Mouse (Mus musculus) adrenal gland, postnatal 36 days (tissue): ENCODE results near the gene Asb6. TPM values are rescaled to one million over a fixed set of nuclear protein-coding genes. Genes with fewer than 3 reads are reported as not detected.

ENCODE experiments used
- DNase-seq, 2 experiments: peaks; one replicate each; pipeline ENCODE4 v3.0.0; 2021; ENCODE audit warnings: mixed read lengths in 1 of 2
- total RNA-seq, 2 experiments: library from RNA; stranded (reverse); gene quantifications; 2 replicates each; pipeline ENCODE4 v1.2.3; 2021

Asb6 gene
- total RNA-seq, 2 experiments from 2014 or later: 23.9 to 27.0 TPM

DNA sequence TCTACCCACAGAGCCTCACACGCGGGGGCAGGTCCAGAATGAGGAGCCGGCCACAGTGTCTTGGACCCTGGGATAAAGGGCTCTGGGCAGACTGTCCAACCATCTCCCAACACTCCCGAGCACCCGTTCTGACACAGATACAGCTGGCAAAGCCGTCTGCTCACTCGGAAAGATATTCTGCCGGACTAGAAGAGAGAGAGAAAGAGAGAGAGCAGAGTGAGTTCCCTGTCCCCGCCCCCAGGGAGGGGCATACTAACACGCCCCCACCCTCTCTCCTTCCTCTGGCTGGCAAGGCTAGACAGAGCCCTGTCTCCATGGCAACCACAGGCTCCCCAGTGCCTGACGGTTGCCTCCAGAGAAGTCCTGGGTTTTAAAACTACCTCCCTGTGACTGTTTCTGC lies 33.8 kb downstream of the Asb6 start:
- peak; percentile 89 to 94 for DNase-seq

DNA sequence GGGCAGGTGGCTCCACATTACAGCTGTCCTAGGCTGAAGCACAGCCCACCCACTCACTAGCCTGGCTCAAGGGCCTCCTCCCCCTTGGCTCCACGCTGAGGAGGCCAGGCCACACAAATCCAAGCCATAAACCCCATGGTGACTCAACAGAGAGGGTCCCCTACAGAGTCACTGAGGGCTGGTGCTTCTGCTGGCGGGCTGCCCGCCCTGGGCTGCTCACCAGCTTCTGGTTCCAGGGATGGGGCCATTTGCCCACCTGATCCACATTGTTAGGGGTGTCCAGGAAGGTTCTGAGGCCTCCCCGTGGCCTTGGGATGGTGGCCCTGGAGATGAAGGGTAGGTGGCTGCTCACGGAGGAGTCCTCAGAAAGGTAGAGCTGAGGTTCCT lies 34.3 kb downstream of the Asb6 start:
- DNase-seq: no peak

DNA sequence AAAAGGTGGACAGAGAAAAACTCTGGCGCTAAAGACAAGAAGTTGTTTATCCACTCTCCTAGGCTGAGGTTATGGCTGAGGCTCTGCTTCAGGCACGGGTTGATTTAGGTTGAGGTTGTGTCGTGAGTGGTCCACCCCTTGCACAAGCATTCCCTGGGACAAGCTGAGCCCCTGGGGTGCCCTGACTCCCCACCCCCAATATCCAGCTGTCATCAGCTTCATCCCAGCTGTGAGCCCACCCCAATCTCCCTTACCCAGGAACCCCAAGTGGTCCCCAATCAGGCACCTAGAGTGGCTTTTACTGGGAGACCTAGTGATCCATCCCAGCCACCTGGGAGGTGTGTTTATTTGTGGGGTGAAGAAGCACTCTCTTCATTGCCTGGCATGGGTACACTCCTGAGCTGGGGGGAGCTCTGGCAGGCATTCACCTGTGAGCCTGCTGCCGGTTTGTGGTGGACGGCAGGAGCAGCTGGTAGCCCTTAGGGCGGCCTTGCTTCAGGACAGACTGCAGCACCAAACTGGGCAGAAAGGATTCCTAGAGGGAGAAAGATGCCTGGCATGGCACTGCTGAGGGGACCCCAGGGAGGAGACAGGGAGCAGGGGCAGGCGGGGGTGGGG lies 34.8 kb downstream of the Asb6 start:
- no peak for DNase-seq

DNA sequence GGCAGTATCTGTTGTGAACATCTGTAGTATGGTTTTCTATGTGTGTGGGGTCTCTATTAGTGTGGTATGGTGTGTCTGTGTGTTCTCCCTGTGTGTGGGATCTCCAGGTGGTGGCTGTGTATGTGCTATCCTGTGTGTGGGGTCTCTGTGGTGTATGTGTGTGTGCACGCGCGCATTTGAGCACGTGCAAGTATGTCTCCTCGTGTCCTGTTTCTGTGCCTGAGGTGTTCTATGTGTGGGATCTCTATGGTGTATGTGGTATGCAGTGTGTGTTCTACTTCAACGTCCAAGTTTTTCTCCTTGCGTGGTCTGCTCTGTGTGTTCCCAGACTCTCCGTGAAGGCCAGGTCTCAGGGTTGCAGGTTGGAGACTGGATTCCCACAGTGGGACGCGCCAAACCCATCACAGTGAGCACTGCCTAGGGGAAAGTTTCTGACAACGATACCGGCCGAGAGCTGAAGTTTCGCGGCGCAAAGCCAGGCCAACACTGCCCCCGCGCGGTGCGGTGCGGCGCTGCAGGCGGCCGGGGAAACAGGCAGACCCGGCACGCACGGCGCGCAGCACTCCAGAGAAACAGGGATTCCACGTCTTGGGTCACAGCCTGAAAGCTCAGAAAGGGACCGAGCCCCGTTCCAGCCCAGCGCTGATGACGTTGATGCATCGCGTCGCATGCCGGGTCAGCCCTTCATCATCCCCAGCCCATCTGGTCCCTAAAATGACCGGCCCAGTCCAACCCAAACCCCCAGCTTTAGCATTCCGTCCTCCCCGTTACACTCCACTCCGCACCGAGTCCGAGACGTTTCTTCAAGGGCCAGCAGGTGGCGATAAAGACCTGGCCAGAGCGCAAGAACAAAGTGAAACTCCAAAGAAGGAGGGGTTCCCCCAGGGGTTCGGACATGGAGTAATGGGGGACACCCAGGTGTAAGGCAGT lies 35.7 kb downstream of the Asb6 start:
- DNase-seq: peak; percentile 95 to 96

DNA sequence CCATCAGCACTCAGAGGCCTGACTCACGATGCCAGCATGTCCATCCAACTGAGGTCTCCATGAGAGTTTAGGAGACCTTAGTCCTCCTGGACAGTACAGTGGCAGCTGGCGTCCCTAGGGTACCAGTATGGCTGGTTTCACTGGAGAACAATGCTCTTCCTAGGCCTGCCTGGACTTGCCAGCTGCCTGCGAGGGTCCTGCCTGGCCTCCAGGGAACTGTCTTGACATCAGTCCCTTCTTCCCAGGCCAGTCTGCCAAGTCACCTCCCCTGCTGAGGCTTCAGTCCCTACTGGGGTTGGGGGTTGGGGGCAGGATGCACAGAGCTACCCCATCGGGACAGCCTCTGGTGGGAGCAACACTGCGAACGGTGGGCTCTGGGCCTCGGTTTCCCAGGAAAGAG lies 38.1 kb downstream of the Asb6 start:
- DNase-seq: no peak

DNA sequence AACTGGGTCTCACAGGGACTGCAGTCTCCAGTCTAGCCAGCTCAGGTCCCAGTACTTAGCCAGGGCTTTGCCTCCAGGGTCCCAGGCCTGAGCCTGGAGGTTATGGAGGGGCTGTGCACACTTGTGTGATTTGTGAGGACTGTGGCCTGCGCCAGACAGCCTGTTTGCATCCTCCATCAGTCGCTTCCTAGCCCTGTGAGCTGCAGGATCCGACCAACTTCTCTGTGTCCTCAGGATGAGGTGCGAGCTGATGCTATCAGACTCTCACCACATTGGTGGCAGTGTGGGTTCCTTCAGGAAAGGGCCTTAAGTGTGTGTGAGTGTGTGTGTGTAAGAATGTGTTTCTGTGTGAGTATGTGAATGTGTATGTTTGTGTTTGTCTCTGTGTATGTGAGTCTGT lies 42.7 kb downstream of the Asb6 start:
- DNase-seq: no peak

DNA sequence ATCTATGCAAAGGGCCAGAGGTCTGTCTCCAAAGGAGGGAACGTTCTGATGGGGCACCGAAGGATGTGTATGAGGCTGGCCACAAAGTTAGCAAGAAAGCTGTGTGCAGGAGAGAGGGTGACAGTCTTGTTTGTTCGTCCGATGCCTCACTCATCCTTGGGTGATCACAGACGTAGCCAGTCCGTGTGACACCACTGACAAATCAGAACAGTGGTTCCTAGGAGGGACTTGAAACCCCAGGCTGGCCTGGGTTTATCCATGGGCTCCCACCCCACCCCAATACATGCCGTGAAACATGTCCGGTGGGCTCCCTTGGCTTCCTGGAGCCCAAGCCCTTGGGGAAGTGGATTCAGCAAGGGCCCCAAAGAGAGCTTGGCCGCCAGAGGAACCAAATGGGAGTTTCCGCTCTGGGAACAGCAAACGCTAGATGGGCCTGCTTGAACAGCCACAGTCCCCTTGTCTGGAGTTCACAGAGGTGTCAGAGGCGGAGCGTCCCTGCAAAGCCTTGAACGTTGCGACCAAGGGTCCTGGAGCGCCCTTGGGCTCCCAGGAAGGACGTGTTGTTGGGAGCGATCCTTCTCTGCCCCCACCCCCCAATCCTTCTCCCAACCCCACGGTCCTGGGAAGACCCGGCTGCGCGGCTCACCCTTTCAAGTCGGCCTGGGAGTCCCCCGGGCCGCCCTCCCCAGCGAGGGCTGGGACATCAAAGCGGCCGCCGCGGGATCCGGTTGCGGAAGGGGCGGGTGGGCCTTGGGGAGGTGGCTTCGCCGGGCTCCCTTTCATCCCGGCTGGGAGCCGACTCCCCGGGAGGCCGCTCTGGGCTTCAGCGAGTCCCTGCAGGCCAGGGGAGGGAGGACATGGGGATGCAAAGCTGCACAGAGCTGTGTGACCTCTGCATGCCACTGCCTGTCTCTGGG lies 45.8 kb downstream of the Asb6 start:
- peak; percentile 82 to 87 for DNase-seq

DNA sequence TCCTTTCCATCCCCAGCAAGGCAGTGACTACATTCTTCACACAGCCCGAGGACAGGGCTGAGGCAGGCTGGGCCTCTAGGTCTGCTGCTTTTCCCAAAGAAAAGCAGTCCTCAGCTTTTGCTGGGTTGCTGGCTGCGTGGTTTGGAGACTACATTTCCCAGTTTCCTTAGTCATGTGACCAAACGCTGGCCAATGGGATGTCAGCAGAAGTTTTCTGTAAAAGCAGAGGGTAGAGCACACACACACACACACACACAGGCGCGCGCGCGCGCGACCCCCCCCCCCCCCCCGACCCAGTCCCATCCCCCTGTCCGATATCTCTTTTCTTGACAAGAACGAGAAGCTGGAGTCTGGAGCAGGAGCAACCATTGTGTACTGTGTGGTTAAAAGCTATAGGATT lies 46.8 kb downstream of the Asb6 start:
- peak; percentile 82 to 85 for DNase-seq

DNA sequence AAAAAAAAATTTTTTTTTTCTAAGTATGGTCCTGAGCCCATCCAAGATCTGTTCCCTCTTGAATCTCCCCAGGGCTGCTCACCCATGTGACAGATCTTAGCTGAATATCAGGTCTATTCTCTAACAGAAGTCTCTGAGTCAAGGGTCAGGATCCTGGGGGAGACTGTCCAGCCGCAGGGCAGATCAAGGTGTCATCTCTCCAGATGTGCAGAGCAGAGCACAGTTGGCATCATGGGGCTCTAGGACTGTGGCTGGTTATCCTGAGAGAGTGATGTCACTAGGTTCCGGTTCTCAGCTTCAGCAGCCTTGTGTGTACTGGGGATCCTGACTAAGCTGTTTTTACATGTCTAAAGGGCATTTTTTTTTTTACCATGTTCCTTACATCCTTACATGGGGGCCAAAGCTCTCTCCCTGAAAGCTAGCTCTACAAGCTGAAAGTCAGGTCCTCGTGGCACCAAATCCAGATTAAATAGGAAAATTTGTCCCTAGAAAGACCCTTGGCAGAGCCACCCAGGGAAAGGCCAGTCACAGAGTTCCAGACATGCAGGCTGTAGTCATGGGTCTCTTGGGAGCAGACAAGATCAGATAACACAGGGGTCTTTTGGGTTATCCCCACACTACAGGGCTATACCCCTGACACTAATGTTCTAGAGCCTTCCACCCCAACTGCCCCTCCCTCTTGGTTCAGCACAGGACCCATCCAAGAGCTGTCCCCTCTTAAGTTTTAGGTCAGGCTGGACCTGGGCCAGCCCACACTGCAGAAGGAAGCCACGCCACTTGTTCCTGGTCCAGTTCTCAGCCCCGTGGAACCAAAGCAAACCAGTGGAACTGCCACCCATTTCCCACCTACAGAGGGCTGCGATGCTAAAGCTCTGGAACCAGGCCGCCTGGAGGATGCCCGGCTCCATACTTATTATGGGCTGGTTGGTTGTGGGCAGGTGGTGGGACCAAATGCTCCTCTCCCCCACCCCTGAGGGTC lies 47.5 kb downstream of the Asb6 start:
- DNase-seq: no peak

DNA sequence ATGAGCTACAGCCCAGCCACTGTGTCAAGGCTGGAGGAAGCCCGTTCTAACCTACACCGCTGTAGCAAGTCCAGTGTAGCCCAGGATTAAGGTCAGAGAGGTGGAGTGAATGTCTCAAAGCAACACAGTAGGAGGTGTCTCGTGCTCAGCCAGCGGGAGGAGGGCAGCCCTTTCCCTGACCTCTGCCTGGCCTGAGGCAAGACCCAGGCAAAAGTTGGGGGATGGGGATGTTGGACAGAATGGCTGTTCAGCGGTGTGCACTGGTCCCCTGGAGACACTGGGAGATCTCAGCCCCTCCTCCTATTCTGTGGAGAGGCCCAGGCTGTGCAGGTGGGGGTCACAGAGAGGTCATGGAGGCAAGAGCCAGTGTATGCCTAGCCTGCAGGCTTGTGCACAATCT lies 50.9 kb downstream of the Asb6 start:
- DNase-seq: peak in 1 of 2 experiments; percentile 34

DNA sequence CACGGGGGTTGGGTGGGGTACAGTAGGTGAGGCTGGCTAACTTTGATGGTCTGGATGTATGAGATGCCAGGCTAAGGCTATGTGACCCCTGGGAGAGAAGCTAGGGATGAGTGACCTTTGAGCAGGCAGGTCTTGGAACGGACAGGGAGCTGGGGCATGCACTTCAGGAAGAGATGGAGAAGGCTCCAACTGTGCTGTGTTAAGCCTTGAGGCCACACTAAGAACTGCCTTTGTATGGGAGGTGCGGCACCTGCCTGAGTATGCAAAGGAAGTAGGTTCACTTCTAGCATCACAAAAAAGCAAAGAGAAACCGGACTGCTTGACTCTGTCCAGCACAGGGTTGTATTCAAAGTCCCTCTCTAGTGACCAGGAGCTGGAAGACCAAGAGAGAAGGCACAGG lies 51.9 kb downstream of the Asb6 start:
- DNase-seq: no peak

DNA sequence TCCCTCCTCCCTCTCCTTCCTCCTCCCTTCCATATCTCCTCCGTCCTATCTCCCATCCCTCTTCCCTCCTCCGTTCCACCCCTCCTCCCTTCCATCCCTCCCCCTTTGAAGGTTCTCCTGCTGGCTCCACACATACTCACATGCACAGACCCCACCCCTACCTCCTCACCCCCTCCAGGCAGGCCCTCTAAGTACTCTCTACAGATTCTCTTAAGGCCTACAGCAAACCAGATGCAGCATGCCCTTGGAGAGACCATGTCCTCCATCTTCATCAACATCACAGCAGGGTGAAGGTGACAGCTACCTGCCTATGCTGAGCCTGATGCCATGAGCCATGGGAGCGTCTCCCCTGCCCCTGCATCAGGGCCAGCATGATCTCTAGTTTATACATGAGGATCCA lies 52.9 kb downstream of the Asb6 start:
- no peak for DNase-seq

DNA sequence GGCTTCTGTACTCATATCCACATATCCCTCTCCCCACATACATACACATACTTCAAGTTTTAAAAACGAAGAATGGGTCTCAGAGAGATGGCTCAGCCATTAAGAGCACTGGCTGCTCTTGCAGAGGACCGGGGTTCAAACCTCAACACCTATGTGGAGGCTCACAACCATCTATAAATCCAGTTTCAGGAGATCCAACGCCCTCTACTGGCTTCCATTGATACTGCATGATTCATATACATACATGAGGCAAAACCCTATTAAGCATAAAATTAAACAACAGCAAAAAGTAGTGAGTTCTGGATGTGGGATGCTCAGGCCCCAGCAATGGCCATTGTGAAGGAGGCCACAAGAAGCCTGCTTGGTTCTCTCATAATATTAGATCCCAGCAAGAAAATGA lies 54.2 kb downstream of the Asb6 start:
- DNase-seq: no peak

DNA sequence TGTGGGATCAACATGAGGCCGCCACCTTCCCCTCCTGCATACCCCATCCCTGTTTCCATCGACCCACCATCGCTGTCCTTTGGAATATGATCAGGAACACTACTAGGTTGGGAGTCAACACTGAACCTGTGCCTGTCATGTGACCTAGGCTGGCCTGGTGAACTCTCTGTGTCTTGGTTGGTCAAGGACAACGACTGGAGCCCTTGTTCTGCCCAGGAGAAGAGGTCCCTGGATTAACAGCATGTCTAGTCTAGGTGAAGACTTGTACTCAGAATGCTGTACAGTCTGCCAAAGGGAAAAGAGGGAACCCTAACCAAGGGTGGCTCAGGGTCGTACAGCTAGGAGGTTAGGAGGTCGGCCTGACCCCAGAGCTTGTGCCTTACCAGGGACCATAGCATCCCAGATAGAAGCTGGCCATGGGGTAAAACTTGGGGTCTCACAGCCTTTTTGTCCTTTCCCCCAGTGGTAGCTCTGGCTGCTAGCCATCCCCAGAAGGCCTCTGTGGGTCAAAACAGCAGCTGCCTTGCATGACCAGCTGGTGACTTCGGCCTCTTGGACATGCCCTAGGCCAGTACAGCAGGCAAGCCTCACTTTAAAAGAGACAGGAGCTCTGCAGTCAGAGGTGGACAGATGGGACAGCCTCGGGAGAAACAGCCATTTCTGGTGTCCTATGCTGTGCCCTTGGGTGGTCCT lies 56.7 kb downstream of the Asb6 start:
- DNase-seq: no peak

Other genes with a start within 250 kb of the Asb6 start
- 1 to 10 TPM in 1 of 2 experiments, under 1 TPM in 1; 0.40 to 2.1 TPM for gene Cstad, start 235.3 kb downstream of the Asb6 start, total RNA-seq
- 1 to 10 TPM in 1 of 2 experiments, under 1 TPM in 1; 0.99 to 2.8 TPM for gene 1700001O22Rik, start 26.7 kb downstream of the Asb6 start, total RNA-seq
- gene Ntmt1, start 22.5 kb downstream of the Asb6 start, total RNA-seq: 10 to 100 TPM; 49.6 to 52.2 TPM
- gene Prrx2, start 4.6 kb upstream of the Asb6 start, total RNA-seq: 1 to 10 TPM in 1 of 2 experiments, under 1 TPM in 1; 0.46 to 2.2 TPM
- 10 to 100 TPM; 22.4 to 34.9 TPM for gene Ptges, start 99.5 kb upstream of the Asb6 start, total RNA-seq
- 10 to 100 TPM; 53.0 to 53.3 TPM for gene Tor1b, start 122.6 kb upstream of the Asb6 start, total RNA-seq
- gene Tor1a, start 137.6 kb upstream of the Asb6 start, total RNA-seq: 10 to 100 TPM; 32.5 to 41.6 TPM
- gene BC005624, start 151.9 kb upstream of the Asb6 start, total RNA-seq: 10 to 100 TPM; 38.9 to 42.8 TPM
- gene Usp20, start 151.9 kb upstream of the Asb6 start, total RNA-seq: 10 to 100 TPM; 23.3 to 30.9 TPM